ENCODE assay signal across 9 mouse cellular contexts in the genomic region with DNA sequence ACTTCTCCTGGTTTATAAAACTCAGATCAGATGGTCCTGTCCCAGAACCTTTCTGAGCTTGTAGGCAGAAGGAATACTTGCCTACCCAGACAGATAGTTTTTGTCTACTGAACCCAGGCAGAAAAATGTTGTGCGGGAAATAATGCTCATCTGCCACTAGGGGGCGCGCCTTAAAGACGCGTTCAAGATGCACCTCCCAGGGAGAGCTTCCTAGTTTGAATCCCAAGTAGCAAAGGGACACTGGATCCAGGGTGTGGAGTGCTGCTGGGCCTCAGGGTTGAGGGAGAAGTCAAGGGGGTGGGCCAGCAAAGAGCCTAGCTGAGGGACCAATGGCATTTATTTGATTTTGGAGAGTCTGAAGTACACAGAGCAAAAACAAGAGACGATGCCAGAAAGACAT. TPM values are rescaled to one million over a fixed set of nuclear protein-coding genes. Genes with fewer than 3 reads are reported as not detected.
DNase-seq lines count a peak whose midpoint lies in the region; ATAC-seq and TF ChIP-seq lines count a peak whose summit lies in the region.
"Had no signal": no experiment of that assay in that cellular context is flagged by ENCODE, and none has a peak within 500 bp of the region (broad histone marks: within the 10 kb centered on the region; RNA-seq: fewer than 3 reads in every experiment).

No protein-coding gene starts in this region.

- H3K4me3 ChIP-seq in hindbrain, embryonic 14.5 days (replicated peaks; ENCODE audit: low read length) = no peak overlapping the region
- no peak overlapping the region for H3K4me3 ChIP-seq in hindbrain, embryonic 12.5 days
- no peak overlapping the region for H3K4me3 ChIP-seq in CH12.LX (replicated peaks in 1 of 3; ENCODE audit: low read depth in 2 of 3, low read length in 2 of 3, poor library complexity in 1 of 3)
- H3K4me3 ChIP-seq in layer of hippocampus, adult 2 months = no peak overlapping the region
- H3K4me3 ChIP-seq: liver, embryonic 15.5 days had no signal

- peak; percentile 65 to 82 for TF ChIP-seq CTCF in CH12.LX (conservative IDR thresholded peaks at IDR 0.05 in 1 of 2, IDR thresholded peaks at IDR 0.05 in 1 of 2; ENCODE audit: low read depth in 2 of 2, low read length in 2 of 2)
- TF ChIP-seq CTCF in layer of hippocampus, adult 2 months (conservative IDR thresholded peaks at IDR 0.05) = peak; percentile 88

- H3K9ac ChIP-seq in hindbrain, embryonic 14.5 days = no peak overlapping the region
- no peak overlapping the region for H3K9ac ChIP-seq in hindbrain, embryonic 12.5 days
- no peak overlapping the region for H3K9ac ChIP-seq in CH12.LX (ENCODE audit: insufficient read depth, low read depth)
- H3K9ac ChIP-seq: liver, embryonic 15.5 days had no signal

- 16% methylated on average over 6 of the region's 6 CpGs for WGBS in hindbrain, embryonic 14.5 days
- WGBS in hindbrain, embryonic 12.5 days = 17% methylated on average over 6 of the region's 6 CpGs

- H3K79me2 ChIP-seq in CH12.LX (replicated peaks; ENCODE audit: control insufficient read depth, extremely low read depth, insufficient read depth, poor library complexity, severe bottlenecking) = no peaks in the 10 kb centered on the region

- TF ChIP-seq EP300 in CH12.LX (IDR thresholded peaks at IDR 0.05; ENCODE audit: low read length) = no peak

- TF ChIP-seq RAD21 in CH12.LX (IDR thresholded peaks at IDR 0.05; ENCODE audit: low read depth, low read length) = peak; percentile 55

- no peak overlapping the region for H3K4me2 ChIP-seq in hindbrain, embryonic 14.5 days (replicated peaks)
- no peak overlapping the region for H3K4me2 ChIP-seq in hindbrain, embryonic 12.5 days (replicated peaks)
- no peak overlapping the region for H3K4me2 ChIP-seq in CH12.LX (ENCODE audit: insufficient read depth, low read depth, poor library complexity, severe bottlenecking)
- H3K4me2 ChIP-seq: liver, embryonic 15.5 days had no signal

- in situ Hi-C loops in CH12.LX (cut with MboI; ENCODE audit: low pct_ligation_motif_present, low pct_unique_long_range_greater_than_20kb, low sequenced_read_pairs) = loop anchor here (10.0 kb wide), 1 partner anchor 227 kb away; no protein-coding TSS in a partner anchor

- no peaks in the 10 kb centered on the region for H3K4me1 ChIP-seq in hindbrain, embryonic 14.5 days (replicated peaks; ENCODE audit: control insufficient read depth, insufficient read depth, low read length)
- H3K4me1 ChIP-seq in hindbrain, embryonic 12.5 days = no peaks in the 10 kb centered on the region
- H3K4me1 ChIP-seq in CH12.LX (ENCODE audit: control insufficient read depth in 1 of 2, insufficient read depth in 2 of 2) = no peaks in the 10 kb centered on the region; a peak in 1 of 4 replicates
- H3K4me1 ChIP-seq: liver, embryonic 15.5 days had no signal

- H3K27ac ChIP-seq in hindbrain, embryonic 14.5 days = no peak overlapping the region
- no peak overlapping the region for H3K27ac ChIP-seq in hindbrain, embryonic 12.5 days
- H3K27ac ChIP-seq in CH12.LX (ENCODE audit: insufficient read depth, low read depth) = no peak overlapping the region
- H3K27ac ChIP-seq in layer of hippocampus, adult 2 months = peak overlapping the region; percentile 5; the same call in 1 of the 2 replicates
- H3K27ac ChIP-seq: liver, embryonic 15.5 days had no signal

- no peaks in the 10 kb centered on the region for H3K36me3 ChIP-seq in hindbrain, embryonic 14.5 days (replicated peaks; ENCODE audit: control insufficient read depth, insufficient read depth)
- H3K36me3 ChIP-seq in hindbrain, embryonic 12.5 days = no peaks in the 10 kb centered on the region
- no peaks in the 10 kb centered on the region for H3K36me3 ChIP-seq in CH12.LX (replicated peaks in 1 of 2; ENCODE audit: control insufficient read depth in 1 of 2, insufficient read depth in 1 of 2, low read length in 1 of 2)
- H3K36me3 ChIP-seq: liver, embryonic 15.5 days had no signal

- no peak for TF ChIP-seq POLR2A in CH12.LX (IDR thresholded peaks at IDR 0.05; ENCODE audit: low read depth, low read length)

- no peaks in the 10 kb centered on the region for H3K27me3 ChIP-seq in hindbrain, embryonic 14.5 days (ENCODE audit: control insufficient read depth, insufficient read depth, low read length)
- H3K27me3 ChIP-seq in hindbrain, embryonic 12.5 days = no peaks in the 10 kb centered on the region
- H3K27me3 ChIP-seq in CH12.LX (replicated peaks) = peaks cover under 1% of the 10 kb centered on the region
- H3K27me3 ChIP-seq: liver, embryonic 15.5 days had no signal

- dilution Hi-C loops in CH12.LX (cut with MboI; ENCODE audit: extremely low pct_ligation_motif_present, extremely low pct_unique_long_range_greater_than_20kb, low sequenced_read_pairs) = no loop called here

- no peaks in the 10 kb centered on the region for H3K9me3 ChIP-seq in hindbrain, embryonic 14.5 days (ENCODE audit: control insufficient read depth, low read length)
- no peaks in the 10 kb centered on the region for H3K9me3 ChIP-seq in hindbrain, embryonic 12.5 days (replicated peaks)
- H3K9me3 ChIP-seq in CH12.LX (replicated peaks; ENCODE audit: low read length) = no peaks in the 10 kb centered on the region
- H3K9me3 ChIP-seq: liver, embryonic 15.5 days had no signal

- peak; percentile 74 for DNase-seq in hindbrain, embryonic 14.5 days (ENCODE audit: low spot score)
- DNase-seq in CH12.LX (ENCODE audit: extremely low read depth) = peak; percentile 70
- DNase-seq in adrenal gland, postnatal 14 days = peak; percentile 71
- DNase-seq in embryo, embryonic 9.5 days (ENCODE audit: extremely low spot score) = peak; percentile 48
- DNase-seq in layer of hippocampus, adult 2 months (ENCODE audit: low spot score in 2 of 2) = peak; percentile 43 to 70
- DNase-seq in thymus, postnatal 25 days = peak; percentile 34

- no peak; the same call in 1 of the 2 replicates for ATAC-seq in hindbrain, embryonic 14.5 days (ENCODE audit: low FRiP score)
- no peak for ATAC-seq in hindbrain, embryonic 12.5 days (ENCODE audit: low FRiP score)
- ATAC-seq in megakaryocyte-erythroid progenitor cell, adult 5-6 weeks (replicated peaks; ENCODE audit: low FRiP score, low TSS enrichment, poor library complexity, severe bottlenecking) = peak; percentile 51; the same call in 1 of the 2 replicates

TF ChIP-seq in CH12.LX, 34 proteins besides CTCF, POLR2A, EP300 and RAD21:
- TF ChIP-seq NELFE (IDR thresholded peaks at IDR 0.05; ENCODE audit: low read depth, low read length) = 0 out of 2 replicates have a peak, but pooled peaks have one; percentile 41
- TF ChIP-seq USF1 (IDR thresholded peaks at IDR 0.05; ENCODE audit: low read depth, low read length) = no peak
- TF ChIP-seq ZKSCAN1 (IDR thresholded peaks at IDR 0.05; ENCODE audit: borderline replicate concordance, low read depth, low read length) = no peak
- TF ChIP-seq ETS1 (conservative IDR thresholded peaks at IDR 0.05; ENCODE audit: low read depth, low read length) = no peak
- TF ChIP-seq ZC3H11A (IDR thresholded peaks at IDR 0.05; ENCODE audit: low read depth, low read length) = peak; percentile 15; the same call in 1 of the 2 replicates
- TF ChIP-seq ZMIZ1 (IDR thresholded peaks at IDR 0.05; ENCODE audit: low read depth, low read length) = no peak
- TF ChIP-seq CHD2 (IDR thresholded peaks at IDR 0.05; ENCODE audit: low read length) = no peak
- TF ChIP-seq MAFK (IDR thresholded peaks at IDR 0.05; ENCODE audit: insufficient replicate concordance, low read length) = no peak
- no peak for TF ChIP-seq MXI1 (IDR thresholded peaks at IDR 0.05; ENCODE audit: low read depth, low read length)
- peak; percentile 86 for TF ChIP-seq SMC3 (IDR thresholded peaks at IDR 0.05; ENCODE audit: low read depth, low read length)
TF ChIP-seq in CH12.LX: peak in this region for 3.

RNA-seq across cellular contexts. Expression of a gene that starts 12.7 kb away (rescaled TPM):
- 4.9 and 5.4 TPM in 2 replicates for polyA plus RNA-seq in hindbrain, embryonic 14.5 days (2014; fragmentation: Nextera tagmentation; extraction: Ambion mirVana)
- 2.7 and 3.3 TPM in 2 replicates for polyA plus RNA-seq in hindbrain, embryonic 12.5 days (2016; fragmentation: Nextera tagmentation; extraction: Ambion mirVana)
- not detected in 2 replicates for total RNA-seq in CH12.LX (2012; rRNA removed)
- total RNA-seq in CH12.LX (2014; rRNA removed) = not detected in 2 replicates
- polyA plus RNA-seq in CH12.LX (2012; ENCODE audit: insufficient read length, low read depth) = not detected in 2 replicates
- total RNA-seq in adrenal gland, postnatal 14 days (2021) = 0.19 TPM in 1 of 2 replicates, not detected in the other
- 10 to 100 TPM; 86.1 to 94.4 TPM for total RNA-seq in layer of hippocampus, adult 2 months (2021)
- total RNA-seq in megakaryocyte-erythroid progenitor cell, adult 5-6 weeks (2014; fragmentation: Nextera tagmentation) = not detected in 2 replicates
- not detected in 2 replicates for total RNA-seq in megakaryocyte-erythroid progenitor cell, adult 5-6 weeks (2017)
- polyA plus RNA-seq: liver, embryonic 15.5 days had no signal

RNA-seq across cellular contexts. Expression of a gene that starts 55.2 kb away (rescaled TPM):
- 2.7 and 3.0 TPM in 2 replicates for polyA plus RNA-seq in hindbrain, embryonic 14.5 days (2014; fragmentation: Nextera tagmentation; extraction: Ambion mirVana)
- 2.4 and 3.6 TPM in 2 replicates for polyA plus RNA-seq in hindbrain, embryonic 12.5 days (2016; fragmentation: Nextera tagmentation; extraction: Ambion mirVana)
- total RNA-seq in CH12.LX (2012; rRNA removed) (1.6 and 2.9 TPM in 2 replicates), CH12.LX (2014; rRNA removed) (0.95 and 1.2 TPM in 2 replicates)
- polyA plus RNA-seq in CH12.LX (2012; ENCODE audit: insufficient read length, low read depth) = 7.3 and 8.0 TPM in 2 replicates
- total RNA-seq in adrenal gland, postnatal 14 days (2021) = 20.8 and 29.6 TPM in 2 replicates
- 1 to 10 TPM; 6.2 to 6.8 TPM for total RNA-seq in layer of hippocampus, adult 2 months (2021)
- total RNA-seq in megakaryocyte-erythroid progenitor cell, adult 5-6 weeks (2014; fragmentation: Nextera tagmentation) = 120 and 172 TPM in 2 replicates
- 28.2 and 43.0 TPM in 2 replicates for total RNA-seq in megakaryocyte-erythroid progenitor cell, adult 5-6 weeks (2017)

Comparison
In these comparisons a context has a peak if more than half of its experiments do, and no peak if none do; other contexts are left out.
1. RNA of a gene that starts 12.7 kb away (total RNA-seq): 86.1 to 94.4 TPM in layer of hippocampus, adult 2 months; not detected in CH12.LX, 0.19 TPM in adrenal gland, postnatal 14 days and not detected in megakaryocyte-erythroid progenitor cell, adult 5-6 weeks; every median in the first group is over 10 times any median in the second.
2. Peak in every context shown above with its lines, with median percentiles within 50 percentile points of each other: DNase-seq.